Mouse (Mus musculus) stomach, postnatal 0 days (tissue): ENCODE data around the gene Ush2a. TPM values are rescaled to one million over a fixed set of nuclear protein-coding genes. Genes with fewer than 3 reads are reported as not detected.

Experiments
- ATAC-seq: fragments of 200-750 bp; cut with Nextera tagmentation; 2 replicates; pipeline ENCODE4 v1.8.0; 2017; ENCODE audit not compliant: low FRiP score, low TSS enrichment
- DNase-seq: peaks from one replicate; pipeline ENCODE4 v3.0.0-alpha.2; 2016; ENCODE audit warnings: low spot score
- H3K27ac ChIP-seq: fragments of 300-500 bp; sonication (generic); replicated peaks from 2 replicates; pipeline ENCODE4 v1.5.1; 2014; ENCODE audit warnings: mild to moderate bottlenecking, control low read depth
- H3K27me3 ChIP-seq: fragments of 300-500 bp; sonication (generic); 2 replicates; pipeline ENCODE4 v1.6.1; 2014; ENCODE audit warnings: low read length; ENCODE audit not compliant: control insufficient read depth, insufficient read depth
- H3K36me3 ChIP-seq: fragments of 300-500 bp; sonication (generic); 2 replicates; pipeline ENCODE4 v1.6.1; 2014; ENCODE audit warnings: low read length, mixed read lengths; ENCODE audit not compliant: control insufficient read depth, insufficient read depth
- H3K4me1 ChIP-seq: fragments of 300-500 bp; sonication (generic); replicated peaks from 2 replicates; pipeline ENCODE4 v1.6.1; 2014; ENCODE audit warnings: antibody characterized with exemption; ENCODE audit not compliant: control insufficient read depth, insufficient read depth
- H3K4me2 ChIP-seq: fragments of 300-500 bp; sonication (generic); replicated peaks from 2 replicates; pipeline ENCODE4 v1.6.1; 2014; ENCODE audit warnings: low read depth, mild to moderate bottlenecking, control low read depth, moderate library complexity
- H3K4me3 ChIP-seq: fragments of 300-500 bp; sonication (generic); 2 replicates; pipeline ENCODE4 v1.5.1; 2014; ENCODE audit warnings: low read depth, low read length, control low read depth
- H3K9ac ChIP-seq: fragments of 300-500 bp; sonication (generic); 2 replicates; pipeline ENCODE4 v1.6.1; 2014; ENCODE audit warnings: mild to moderate bottlenecking, low read length, control low read depth, mixed read lengths
- H3K9me3 ChIP-seq: fragments of 300-500 bp; sonication (generic); 2 replicates; pipeline ENCODE4 v1.6.1; 2016; ENCODE audit warnings: low read length; ENCODE audit not compliant: control insufficient read depth
- CTCF ChIP-seq: IDR thresholded peaks from 2 replicates; pipeline ENCODE4 v1.5.1; 2016; ENCODE audit warnings: antibody characterized with exemption, low read depth, mild to moderate bottlenecking, moderate library complexity
- EP300 ChIP-seq: optimal IDR thresholded peaks from 2 replicates; pipeline ENCODE3; 2016; ENCODE audit warnings: antibody characterized with exemption
- WGBS: fragments of 180-500 bp; shearing (Covaris S2); extraction: QIAGEN DNeasy Blood & Tissue Kit; methylation state at CpG from one replicate; pipeline ENCODE4 v1.1.7; 2014; 5-methylcytosine and 5-hydroxymethylcytosine counted together
- polyA plus RNA-seq: library from polyadenylated mRNA; unstranded; fragments of >200 nt; fragmentation: Nextera tagmentation; extraction: Ambion mirVana; gene quantifications from 2 replicates; pipeline ENCODE4 v1.2.1, GENCODE M21; 2015

Gene Ush2a
- 0.06 TPM in 1 of 2 replicates, not detected in the other for polyA plus RNA-seq

- ATAC-seq, result no peak
- 67% methylated on average over 10 of the region's 10 CpGs for WGBS
- H3K4me3 ChIP-seq, result no peak within 1 kb of the TSS
Observed at GRCm38 (mm10) chr1:188261903-188262682, at the start of gene Ush2a. Gene Ush2a, plus strand, starts transcription at chr1:188262023.

GRCm38 (mm10) chr1:188214885-188215611 lies 46.8 kb upstream of the Ush2a start:
- ATAC-seq (no peak), DNase-seq (no peak)
- TF ChIP-seq CTCF, result no peak
- WGBS, result 57% methylated on average over 10 of the region's 10 CpGs
- no peak overlapping the region for H3K9ac ChIP-seq
- no peaks in the 10 kb centered on the region for H3K9me3 ChIP-seq
- no peak overlapping the region for H3K27ac ChIP-seq
- H3K4me3 ChIP-seq, result no peak overlapping the region
- no peaks in the 10 kb centered on the region for H3K36me3 ChIP-seq
- no peaks in the 10 kb centered on the region for H3K4me1 ChIP-seq
- no peak overlapping the region for H3K4me2 ChIP-seq
- no peaks in the 10 kb centered on the region for H3K27me3 ChIP-seq

More at GRCm38 (mm10) chr1:188261903-188262682, at the start of gene Ush2a:
- Histone ChIP-seq H3K27me3 (no peaks in the 10 kb centered on the region), H3K27ac (no peak within 1 kb of the TSS), H3K9me3 (no peaks in the 10 kb centered on the region), H3K4me2 (no peak within 1 kb of the TSS), H3K4me1 (no peaks in the 10 kb centered on the region), H3K9ac (no peak within 1 kb of the TSS), H3K36me3 (no peaks in the 10 kb centered on the region)
- TF ChIP-seq CTCF (no peak), EP300 (no peak)
- DNase-seq, result no peak

DNA sequence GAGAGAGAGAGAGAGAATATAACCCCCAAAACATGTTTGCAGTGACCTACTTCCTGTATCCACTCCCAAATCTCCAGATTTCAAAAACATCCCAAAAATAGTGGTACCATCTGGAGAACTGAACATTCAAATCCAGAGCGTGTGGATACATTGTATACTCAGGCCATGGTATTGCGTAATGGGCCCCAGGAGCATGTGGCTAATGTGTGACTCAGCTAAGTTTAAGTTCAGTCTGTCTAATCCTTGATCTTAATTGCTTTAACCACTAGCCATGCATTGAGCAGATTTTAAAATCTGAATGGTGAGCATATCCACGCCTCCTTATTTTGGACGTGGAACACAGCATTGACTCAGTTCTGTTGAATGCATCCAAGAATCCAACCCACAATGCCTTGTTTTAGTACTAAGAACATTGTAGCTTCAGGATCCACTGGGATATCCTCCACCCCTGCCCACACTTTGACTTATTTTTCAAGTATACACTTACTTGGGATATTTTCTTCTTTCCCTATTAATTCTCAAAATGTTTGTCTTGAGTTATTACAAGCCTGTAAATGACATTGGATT lies 40.5 kb upstream of the Ush2a start:
- Histone ChIP-seq H3K4me2 (no peak overlapping the region), H3K36me3 (no peaks in the 10 kb centered on the region), H3K4me3 (no peak overlapping the region), H3K4me1 (no peaks in the 10 kb centered on the region), H3K9me3 (no peaks in the 10 kb centered on the region), H3K9ac (no peak overlapping the region), H3K27me3 (no peaks in the 10 kb centered on the region), H3K27ac (no peak overlapping the region)
- ATAC-seq (no peak), DNase-seq (no peak)
- 62% methylated on average over 4 of the region's 4 CpGs for WGBS
- TF ChIP-seq CTCF, result no peak
- TF ChIP-seq EP300, result no peak

DNA sequence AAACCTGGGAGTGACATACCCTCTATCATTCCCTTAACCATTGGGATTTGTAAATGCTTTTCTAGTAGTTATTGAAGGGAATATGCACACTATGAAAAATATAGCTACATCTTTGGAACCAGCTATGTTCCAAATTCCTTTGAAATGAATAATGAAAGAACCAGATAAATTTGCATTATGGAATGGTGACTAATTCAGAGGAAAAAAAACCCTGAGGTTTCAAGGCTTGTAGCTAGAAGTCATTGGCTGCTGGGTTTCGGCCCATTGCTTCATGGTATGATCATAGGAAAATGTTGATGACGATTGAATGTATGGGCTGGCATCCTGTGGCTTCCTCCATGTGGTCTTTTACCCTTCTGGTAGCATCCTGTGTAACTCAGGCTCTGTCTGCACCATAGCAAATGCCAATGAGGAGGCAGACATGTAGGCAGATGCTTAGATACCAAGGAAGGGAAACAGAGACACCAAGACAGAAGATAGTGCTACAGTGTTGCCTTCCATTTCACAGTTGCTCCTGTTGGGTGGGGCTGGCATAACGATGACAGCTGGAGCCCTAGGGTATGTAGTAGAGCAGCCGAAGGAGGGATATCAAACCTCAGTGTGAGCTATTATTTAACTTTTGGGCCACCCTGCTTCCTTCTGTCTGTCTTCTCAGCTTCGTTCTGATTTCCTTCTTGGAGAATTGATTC lies 28.6 kb upstream of the Ush2a start:
- Histone ChIP-seq H3K27me3 (no peaks in the 10 kb centered on the region), H3K9me3 (no peaks in the 10 kb centered on the region), H3K36me3 (no peaks in the 10 kb centered on the region), H3K4me1 (no peaks in the 10 kb centered on the region), H3K27ac (no peak overlapping the region), H3K4me2 (no peak overlapping the region), H3K4me3 (no peak overlapping the region), H3K9ac (no peak overlapping the region)
- ATAC-seq (no peak), DNase-seq (no peak)
- WGBS, result 85% methylated on average over 5 of the region's 5 CpGs
- TF ChIP-seq CTCF (no peak), EP300 (no peak)

GRCm38 (mm10) chr1:188238636-188239035 lies 23.2 kb upstream of the Ush2a start:
- no peak overlapping the region for H3K4me3 ChIP-seq
- H3K4me2 ChIP-seq, result no peak overlapping the region
- H3K9me3 ChIP-seq, result no peaks in the 10 kb centered on the region
- ATAC-seq (no peak), DNase-seq (no peak)
- H3K36me3 ChIP-seq, result no peaks in the 10 kb centered on the region
- TF ChIP-seq CTCF (no peak), EP300 (no peak)
- no peaks in the 10 kb centered on the region for H3K27me3 ChIP-seq
- no peak overlapping the region for H3K27ac ChIP-seq
- H3K9ac ChIP-seq, result no peak overlapping the region
- no peaks in the 10 kb centered on the region for H3K4me1 ChIP-seq
